Mouse (Mus musculus): ENCODE measurements around the gene Sp7.

DNA sequence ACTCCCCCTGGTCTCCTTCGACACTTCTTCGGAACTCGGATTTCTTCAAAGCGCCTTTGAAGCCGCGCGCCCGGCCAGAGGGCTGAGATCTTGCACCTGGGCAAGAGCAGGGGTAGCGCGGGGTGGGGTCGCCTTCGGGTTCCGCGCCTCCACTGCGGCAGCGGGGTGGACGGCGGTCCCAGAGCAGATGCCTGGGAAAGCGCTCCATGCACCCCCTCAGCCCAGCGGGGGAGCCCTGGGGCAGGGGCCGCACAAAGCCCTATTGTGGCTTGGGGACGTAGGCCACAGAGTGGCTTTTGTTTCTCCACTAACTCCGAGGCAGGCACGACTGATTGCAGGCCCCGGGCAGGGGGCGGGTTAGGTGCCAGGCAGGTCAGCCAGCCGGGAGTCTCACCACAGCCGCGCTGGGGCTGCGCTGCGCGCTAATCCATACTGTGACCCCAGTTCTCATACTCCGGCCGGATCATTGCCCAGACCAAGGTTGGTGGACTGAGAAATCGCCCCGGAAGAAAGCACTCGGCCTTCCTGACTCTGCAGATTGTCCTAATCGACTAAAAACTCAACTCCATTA lies 11.0 kb downstream of the Sp7 start:
- TF ChIP-seq POLR2A (IDR thresholded peaks at IDR 0.05; ENCODE audit: borderline replicate concordance, insufficient read depth, low read length) (no peak), CTCF (IDR thresholded peaks at IDR 0.05; ENCODE audit: borderline replicate concordance, insufficient read depth, low read depth, low read length) (no peak)

Data from cerebellum, adult 2 months (tissue).